Mouse (Mus musculus): Measurements from ENCODE around the gene Pank3.
"Not testable (repeated sequence)": the region's sequence is repeated elsewhere in the genome, so short reads cannot be mapped to it uniquely, and the experiment has no call there.

The Pank3 gene

DNA sequence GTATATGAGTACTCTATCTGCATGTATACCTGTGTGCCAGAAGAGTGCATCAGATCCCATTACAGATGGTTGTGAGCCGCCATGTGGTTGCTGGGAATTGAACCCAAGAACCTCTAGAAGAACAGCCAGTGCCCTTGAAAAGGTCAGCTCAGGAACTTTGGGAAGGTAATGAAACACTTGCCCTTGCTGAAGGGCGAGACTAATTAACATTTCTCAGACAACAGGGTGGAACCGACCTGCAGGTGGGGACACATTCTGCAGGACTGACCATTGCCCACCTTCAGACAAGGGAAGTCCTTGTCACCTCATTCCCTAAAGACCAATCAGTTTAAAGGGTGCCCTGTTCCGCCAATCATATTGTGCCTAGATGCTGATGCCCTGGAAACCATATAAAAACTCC lies 71.5 kb downstream of the Pank3 start:
- not testable (repeated sequence) for DNase-seq (ENCODE audit: low spot score)
